Mouse (Mus musculus): ENCODE measurements at regions not wholly inside any gene's neighbourhood (a gene's known extent, or its start where the extent isn't known, plus 50 kb on each side); places are given as distances from the start of the nearest gene placed in this dataset.

- DNase-seq (ENCODE audit: low spot score in 2 of 2): peak; percentile 48 to 60
These were observed 95.3 kb upstream of the Pabpc6 start for GRCm38 (mm10) chr17:9764701-9765359.

GRCm38 (mm10) chr17:9764041-9764606 is 94.6 kb upstream of the Pabpc6 start:
- DNase-seq (ENCODE audit: low spot score in 2 of 2): no peak

GRCm38 (mm10) chr17:9763110-9763509 is 93.6 kb upstream of the Pabpc6 start:
- DNase-seq (ENCODE audit: low spot score in 2 of 2): no peak

GRCm38 (mm10) chr17:9762436-9762835 is 92.9 kb upstream of the Pabpc6 start:
- DNase-seq (ENCODE audit: low spot score in 2 of 2): no peak

DNA sequence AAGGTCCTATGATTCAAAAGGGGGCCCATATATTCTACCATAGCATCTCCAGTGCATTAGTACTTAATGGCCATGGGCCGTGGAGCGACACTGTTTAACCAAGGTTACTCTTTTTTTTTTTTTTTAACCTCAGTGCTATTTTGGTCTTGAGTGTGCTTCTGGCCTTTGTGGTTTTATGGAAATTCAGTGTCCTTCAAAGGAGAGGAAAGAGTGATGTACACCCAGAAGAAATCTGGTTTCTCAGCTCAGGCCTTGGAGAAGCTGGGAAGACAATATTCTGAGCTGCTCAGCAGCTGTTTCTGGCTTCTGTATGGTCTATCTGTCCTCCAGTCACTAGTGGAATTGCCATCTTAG is 91.2 kb upstream of the Pabpc6 start:
- DNase-seq (ENCODE audit: low spot score in 2 of 2): no peak

DNA sequence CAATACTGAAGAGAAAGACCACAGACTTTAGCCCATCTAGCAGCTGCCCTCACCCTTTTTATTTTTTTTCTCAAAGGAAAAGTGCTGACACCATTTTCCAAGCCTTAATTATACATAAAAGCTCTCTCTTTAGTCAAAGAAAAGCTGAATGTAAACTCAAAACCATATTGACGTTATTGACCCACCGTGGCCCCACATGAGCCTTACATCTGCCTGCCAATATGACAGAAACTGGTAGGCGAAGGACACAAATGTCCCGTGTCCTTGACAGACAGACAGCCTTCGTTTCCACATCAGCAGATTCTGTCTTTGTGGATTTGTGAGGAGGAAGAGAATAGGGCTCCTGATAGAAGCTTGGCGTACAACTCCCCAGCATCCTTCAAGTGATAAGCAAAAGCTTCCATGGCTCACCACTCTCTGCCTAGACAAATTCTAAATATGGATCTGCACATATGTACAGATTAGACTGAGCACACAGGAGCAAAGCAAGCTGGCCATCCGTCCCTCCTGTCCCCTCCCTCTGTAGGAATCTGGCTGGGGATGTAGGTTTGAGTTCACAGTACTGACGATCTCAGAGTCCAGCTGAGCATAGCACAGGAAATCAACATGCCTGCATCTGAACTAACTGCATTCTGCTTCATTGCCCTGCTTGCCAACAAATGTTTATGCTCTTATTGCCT is 90.6 kb upstream of the Pabpc6 start:
- no peak for DNase-seq (ENCODE audit: low spot score in 2 of 2)

- DNase-seq (ENCODE audit: low spot score in 2 of 2): no peak
These were observed 89.9 kb upstream of the Pabpc6 start for GRCm38 (mm10) chr17:9759421-9759852.

DNA sequence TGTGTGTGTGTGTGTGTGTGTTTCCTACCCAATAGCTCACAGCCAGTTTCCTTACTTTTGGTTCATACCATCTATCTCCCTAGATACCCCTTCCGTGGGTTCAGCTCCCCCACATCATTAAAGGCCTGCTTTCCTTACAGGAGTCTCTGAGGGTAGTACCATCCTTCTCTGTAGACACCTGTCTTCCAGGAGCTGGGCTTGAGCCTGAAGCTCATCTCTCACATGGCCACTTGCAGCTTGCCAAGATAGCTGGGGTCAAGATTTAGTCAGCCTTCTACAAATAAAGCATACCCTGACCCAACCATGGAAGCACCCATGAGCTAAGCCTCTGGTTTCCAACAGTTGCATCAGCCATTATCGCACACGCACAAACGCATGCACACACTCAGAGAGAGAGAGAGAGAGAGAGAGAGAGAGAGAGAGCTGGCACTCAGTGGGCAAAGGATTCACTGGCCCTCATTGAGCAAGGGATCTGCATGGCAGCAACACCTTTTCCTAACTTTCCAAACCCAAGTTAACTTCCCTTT is 88.3 kb upstream of the Pabpc6 start:
- no peak for DNase-seq (ENCODE audit: low spot score in 2 of 2)

GRCm38 (mm10) chr17:9756675-9757074 is 87.2 kb upstream of the Pabpc6 start:
- no peak for DNase-seq (ENCODE audit: low spot score in 2 of 2)

DNA sequence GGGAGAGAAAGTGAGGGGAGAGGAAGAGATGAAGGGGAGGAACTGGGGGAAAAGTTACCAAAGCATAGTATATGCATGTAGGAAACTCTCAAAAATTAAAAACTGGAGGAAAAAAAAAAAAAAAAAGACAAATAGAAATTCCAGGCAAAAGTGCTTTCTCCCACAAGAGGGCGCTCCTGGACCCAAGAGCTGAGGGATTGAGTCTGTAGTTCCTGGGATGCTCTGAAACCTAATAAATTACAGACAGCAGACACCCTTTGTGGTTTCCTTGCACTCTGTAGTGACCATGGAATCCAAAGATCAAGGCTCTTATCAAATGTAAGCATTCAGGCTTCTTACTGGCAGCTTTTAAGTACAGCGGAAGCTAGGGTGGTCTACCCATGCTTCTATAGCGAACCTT is 86.7 kb upstream of the Pabpc6 start:
- DNase-seq (ENCODE audit: low spot score in 2 of 2): peak in 1 of 2 experiments; percentile 39

DNA sequence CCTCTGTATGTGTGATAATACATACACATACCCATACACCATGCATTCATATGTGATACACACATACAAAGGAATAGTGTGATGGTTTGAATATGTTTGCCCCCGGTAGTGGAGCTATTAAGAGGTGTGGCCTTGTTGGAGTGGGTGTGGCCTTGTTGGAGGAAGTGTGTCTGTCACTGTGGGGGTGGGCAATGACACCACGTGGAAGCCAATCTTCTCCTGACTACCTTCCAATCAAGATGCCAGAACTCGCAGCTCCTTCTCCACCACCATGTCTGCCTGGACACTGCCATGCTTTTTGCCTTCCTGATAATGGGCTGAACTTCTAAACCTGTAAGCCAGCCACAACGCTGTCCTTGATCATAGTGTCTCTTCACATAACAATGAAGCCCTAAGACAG is 86.1 kb upstream of the Pabpc6 start:
- DNase-seq (ENCODE audit: low spot score in 2 of 2): no peak

- no peak for DNase-seq (ENCODE audit: low spot score in 2 of 2)
These were observed 85.4 kb upstream of the Pabpc6 start for GRCm38 (mm10) chr17:9754884-9755405.

GRCm38 (mm10) chr17:9752848-9753247 is 83.3 kb upstream of the Pabpc6 start:
- no peak for DNase-seq (ENCODE audit: low spot score in 2 of 2)

- no peak for DNase-seq (ENCODE audit: low spot score in 2 of 2)
These were observed 82.0 kb upstream of the Pabpc6 start for GRCm38 (mm10) chr17:9751348-9752170.

DNA sequence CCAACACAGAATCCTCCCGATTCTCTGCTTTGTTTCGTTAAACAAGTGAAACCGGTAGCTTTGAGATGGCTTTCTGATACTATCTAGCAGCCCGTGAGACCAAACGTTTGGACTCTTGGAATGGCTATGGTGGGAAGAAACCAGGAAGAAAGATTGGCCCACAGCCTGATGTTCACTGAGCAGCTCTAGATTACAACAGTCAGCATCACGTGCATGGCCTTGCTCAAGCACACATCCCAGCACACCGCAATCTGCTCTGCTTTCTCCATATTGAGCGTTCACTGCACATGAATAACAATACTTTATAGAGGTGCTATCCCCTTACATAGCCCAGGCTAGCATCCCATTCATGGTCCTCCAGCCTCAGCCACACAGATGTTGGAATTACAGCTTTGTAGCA is 80.5 kb upstream of the Pabpc6 start:
- DNase-seq (ENCODE audit: low spot score in 2 of 2): no peak

DNA sequence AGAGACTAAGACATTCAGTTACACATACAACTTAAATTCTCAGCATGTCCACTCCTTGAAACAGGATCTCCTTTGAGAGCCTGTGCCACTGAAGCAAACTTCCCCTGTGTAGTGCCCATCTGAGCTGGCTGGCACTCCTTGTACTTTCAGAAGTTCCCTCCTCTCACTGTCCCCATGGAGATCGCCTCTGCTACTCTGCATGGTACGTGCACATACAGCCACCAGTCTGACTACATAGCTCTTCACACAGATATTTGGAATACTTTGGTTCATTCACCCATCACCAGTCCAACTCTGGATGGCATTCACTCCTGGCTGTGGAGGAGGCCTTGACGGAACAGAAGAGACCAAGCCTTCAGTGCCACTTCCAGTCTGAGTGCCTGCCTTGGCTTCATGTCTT is 79.8 kb upstream of the Pabpc6 start:
- DNase-seq (ENCODE audit: low spot score in 2 of 2): no peak

DNA sequence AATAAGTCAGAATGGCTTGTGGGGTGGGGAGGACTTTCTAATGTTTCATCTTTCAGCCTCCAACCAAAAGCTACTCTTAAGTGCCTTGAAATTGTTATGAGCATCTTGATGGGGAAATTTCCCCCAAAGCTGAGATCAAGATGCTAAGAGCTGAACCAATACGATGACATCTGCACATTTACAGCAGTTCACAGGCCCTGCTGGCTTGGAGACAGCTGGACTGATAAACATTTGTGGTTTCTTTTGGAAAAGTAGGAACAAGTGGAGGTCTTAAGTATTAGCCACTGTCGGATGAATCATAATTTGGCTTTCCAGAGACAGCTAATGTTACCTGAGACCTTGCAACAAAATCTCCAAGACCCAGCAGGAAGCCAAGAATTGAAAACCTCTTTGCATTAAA is 78.4 kb upstream of the Pabpc6 start:
- DNase-seq (ENCODE audit: low spot score in 2 of 2): no peak

DNA sequence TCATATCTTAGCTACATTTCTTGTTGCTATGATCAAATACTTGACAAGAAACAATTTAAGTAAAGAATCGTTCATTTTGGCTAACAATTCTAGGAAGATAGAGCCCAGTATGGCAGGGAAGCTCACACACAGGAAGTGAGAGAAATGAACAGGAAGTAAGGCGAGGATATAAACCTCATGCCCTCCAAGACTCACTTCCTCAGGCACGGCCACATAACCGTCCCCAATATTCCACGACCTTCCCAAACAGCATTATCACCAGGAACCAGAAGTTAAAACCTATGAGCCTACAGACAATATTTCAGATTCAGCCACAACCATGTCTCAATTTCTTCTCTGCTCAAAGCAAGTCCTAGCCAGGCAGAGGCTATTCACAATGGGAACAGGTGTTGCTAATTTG is 73.8 kb upstream of the Pabpc6 start:
- no peak for DNase-seq (ENCODE audit: low spot score in 2 of 2)

DNA sequence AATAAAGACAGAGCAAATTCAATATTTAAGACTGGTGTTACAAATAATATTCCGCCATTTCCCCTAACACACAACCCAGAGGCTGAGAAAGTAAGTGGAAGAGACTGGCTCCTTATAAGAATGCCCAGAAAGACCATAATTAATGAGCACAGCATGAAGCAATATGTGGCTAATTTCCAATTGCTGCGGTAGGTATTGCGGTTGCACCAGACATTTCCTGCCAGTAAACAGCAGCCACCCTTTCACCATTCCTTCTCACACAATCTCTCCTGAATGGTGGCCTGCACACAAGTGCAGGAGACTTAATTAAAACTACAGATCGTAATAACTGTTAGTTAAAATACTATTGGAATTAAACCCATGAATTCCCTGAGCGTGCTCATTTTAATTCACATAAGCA is 71.8 kb upstream of the Pabpc6 start:
- DNase-seq (ENCODE audit: low spot score in 2 of 2): no peak

DNA sequence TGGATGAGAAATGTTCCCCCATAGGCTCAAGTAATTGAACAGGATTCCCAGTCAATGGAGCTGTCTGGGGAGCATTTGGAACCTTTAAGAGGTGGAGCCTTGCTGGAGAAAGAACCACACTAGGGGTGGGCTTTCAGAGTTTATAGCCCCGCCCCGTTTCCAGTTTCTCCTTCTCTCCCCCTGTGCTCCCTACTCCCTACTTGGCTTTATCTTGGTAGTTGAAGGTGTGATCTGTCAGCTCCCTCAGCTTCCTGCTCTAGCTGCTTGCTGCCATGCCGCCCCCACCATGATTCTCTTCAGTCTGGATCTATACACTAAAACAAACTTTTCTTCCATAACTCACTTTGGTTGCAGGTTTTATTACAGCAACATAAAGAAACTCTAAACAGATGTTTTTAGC is 59.5 kb upstream of the Pabpc6 start:
- DNase-seq (ENCODE audit: low spot score in 2 of 2): no peak

DNA sequence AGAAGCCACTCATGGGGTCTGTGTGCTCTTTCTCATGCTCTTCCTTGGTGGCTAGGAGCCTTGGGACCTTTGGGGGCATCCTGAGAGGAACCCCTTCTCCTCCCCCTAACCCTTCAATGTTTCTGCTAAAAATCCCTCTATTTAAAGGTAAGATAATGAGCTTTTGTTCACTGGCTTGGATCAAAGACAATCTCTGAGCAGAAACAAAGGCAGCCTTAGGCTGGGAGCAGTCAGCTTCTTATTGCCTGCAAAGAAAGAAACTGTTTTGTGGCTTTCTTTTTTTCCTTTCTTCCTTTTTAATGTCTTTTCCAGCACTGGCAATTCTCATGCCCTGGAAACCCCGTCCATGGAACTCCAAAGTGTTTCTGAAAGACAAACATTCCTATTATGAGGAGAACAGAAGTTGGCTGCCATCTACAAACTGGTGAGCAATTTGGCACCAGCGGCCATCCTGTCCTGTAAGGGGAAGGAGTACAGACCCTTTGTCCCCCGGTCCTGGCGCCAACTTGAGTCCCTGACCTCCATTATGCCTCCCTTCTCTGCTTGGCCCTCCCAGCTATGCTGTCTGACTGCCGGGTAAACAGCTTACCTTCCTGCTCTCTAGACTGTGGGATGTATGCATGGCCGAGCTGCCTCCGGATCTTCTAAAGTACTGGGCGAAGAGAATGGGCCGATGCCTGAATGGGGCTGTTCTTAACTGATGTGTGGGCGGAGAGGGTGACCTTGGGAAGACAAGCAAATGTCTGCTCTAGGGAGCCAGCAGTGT is 56.4 kb upstream of the Pabpc6 start:
- DNase-seq (ENCODE audit: low spot score in 2 of 2): peak in 1 of 2 experiments; percentile 75
